Mouse (Mus musculus): ENCODE data around the gene Inf2. TPM values are rescaled to one million over a fixed set of nuclear protein-coding genes. Genes with fewer than 3 reads are reported as not detected.

Inf2 gene
- polyA plus RNA-seq, 1 experiment from 2014 or later: 1.4 TPM

GRCm38 (mm10) chr12:112590566-112591239 is 2.1 kb downstream of the Inf2 start:
- Histone ChIP-seq H3K9ac (ENCODE audit: low read length) (no peak overlapping the region), H3K4me1 (ENCODE audit: control insufficient read depth, insufficient read depth, low read length) (peaks cover 10% of the 10 kb centered on the region), H3K9me3 (ENCODE audit: control insufficient read depth, low read length) (no peaks in the 10 kb centered on the region), H3K27me3 (ENCODE audit: control insufficient read depth, insufficient read depth, low read length) (peaks cover 31% of the 10 kb centered on the region), H3K4me2 (no peak overlapping the region), H3K36me3 (ENCODE audit: control insufficient read depth, insufficient read depth, low read length) (no peaks in the 10 kb centered on the region), H3K4me3 (ENCODE audit: low read depth, low read length) (no peak overlapping the region), H3K27ac (ENCODE audit: low read depth, low read length) (no peak overlapping the region)
- DNase-seq (ENCODE audit: low spot score, missing footprints) (no peak), ATAC-seq (ENCODE audit: low FRiP score) (no peak)
- WGBS: 85% methylated on average over 8 of the region's 8 CpGs

- Histone ChIP-seq H3K4me3 (ENCODE audit: low read depth, low read length) (no peak overlapping the region), H3K36me3 (ENCODE audit: control insufficient read depth, insufficient read depth, low read length) (no peaks in the 10 kb centered on the region), H3K4me2 (no peak overlapping the region), H3K27me3 (ENCODE audit: control insufficient read depth, insufficient read depth, low read length) (peaks cover 31% of the 10 kb centered on the region), H3K27ac (ENCODE audit: low read depth, low read length) (no peak overlapping the region), H3K9ac (ENCODE audit: low read length) (no peak overlapping the region), H3K9me3 (ENCODE audit: control insufficient read depth, low read length) (no peaks in the 10 kb centered on the region), H3K4me1 (ENCODE audit: control insufficient read depth, insufficient read depth, low read length) (peaks cover 10% of the 10 kb centered on the region)
- 88% methylated on average over 5 of the region's 5 CpGs for WGBS
- no peak for ATAC-seq (ENCODE audit: low FRiP score)
- no peak for DNase-seq (ENCODE audit: low spot score, missing footprints)
Measured at GRCm38 (mm10) chr12:112591240-112591639, 2.7 kb downstream of the Inf2 start.

- Histone ChIP-seq H3K27me3 (ENCODE audit: control insufficient read depth, insufficient read depth, low read length) (peaks cover 31% of the 10 kb centered on the region), H3K27ac (ENCODE audit: low read depth, low read length) (no peak overlapping the region), H3K9ac (ENCODE audit: low read length) (no peak overlapping the region), H3K4me3 (ENCODE audit: low read depth, low read length) (no peak overlapping the region), H3K4me1 (ENCODE audit: control insufficient read depth, insufficient read depth, low read length) (peaks cover 10% of the 10 kb centered on the region), H3K9me3 (ENCODE audit: control insufficient read depth, low read length) (no peaks in the 10 kb centered on the region), H3K36me3 (ENCODE audit: control insufficient read depth, insufficient read depth, low read length) (no peaks in the 10 kb centered on the region), H3K4me2 (no peak overlapping the region)
- WGBS: 83% methylated on average over 3 of the region's 3 CpGs
- DNase-seq (ENCODE audit: low spot score, missing footprints) (no peak), ATAC-seq (ENCODE audit: low FRiP score) (no peak)
Measured at GRCm38 (mm10) chr12:112591730-112592129, 3.1 kb downstream of the Inf2 start.

GRCm38 (mm10) chr12:112592985-112593734 is 4.6 kb downstream of the Inf2 start:
- H3K4me2 ChIP-seq: no peak overlapping the region
- H3K9ac ChIP-seq (ENCODE audit: low read length): no peak overlapping the region
- H3K4me1 ChIP-seq (ENCODE audit: control insufficient read depth, insufficient read depth, low read length): peaks cover 6% of the 10 kb centered on the region
- ATAC-seq (ENCODE audit: low FRiP score): no peak
- no peak overlapping the region for H3K27ac ChIP-seq (ENCODE audit: low read depth, low read length)
- H3K27me3 ChIP-seq (ENCODE audit: control insufficient read depth, insufficient read depth, low read length): peaks cover 23% of the 10 kb centered on the region
- WGBS: 75% methylated on average over 21 of the region's 21 CpGs
- no peak overlapping the region for H3K4me3 ChIP-seq (ENCODE audit: low read depth, low read length)
- no peak for DNase-seq (ENCODE audit: low spot score, missing footprints)
- H3K9me3 ChIP-seq (ENCODE audit: control insufficient read depth, low read length): no peaks in the 10 kb centered on the region
- no peaks in the 10 kb centered on the region for H3K36me3 ChIP-seq (ENCODE audit: control insufficient read depth, insufficient read depth, low read length)

GRCm38 (mm10) chr12:112593951-112594915 is 5.6 kb downstream of the Inf2 start:
- no peak for DNase-seq (ENCODE audit: low spot score, missing footprints)
- Histone ChIP-seq H3K4me2 (no peak overlapping the region), H3K27me3 (ENCODE audit: control insufficient read depth, insufficient read depth, low read length) (peaks cover 12% of the 10 kb centered on the region), H3K4me1 (ENCODE audit: control insufficient read depth, insufficient read depth, low read length) (peaks cover under 1% of the 10 kb centered on the region; the same call in 1 of the 2 replicates), H3K27ac (ENCODE audit: low read depth, low read length) (no peak overlapping the region), H3K9me3 (ENCODE audit: control insufficient read depth, low read length) (no peaks in the 10 kb centered on the region), H3K4me3 (ENCODE audit: low read depth, low read length) (no peak overlapping the region), H3K9ac (ENCODE audit: low read length) (no peak overlapping the region), H3K36me3 (ENCODE audit: control insufficient read depth, insufficient read depth, low read length) (no peaks in the 10 kb centered on the region)
- ATAC-seq (ENCODE audit: low FRiP score): no peak
- WGBS: 80% methylated on average over 16 of the region's 16 CpGs

GRCm38 (mm10) chr12:112594989-112595388 is 6.4 kb downstream of the Inf2 start:
- Histone ChIP-seq H3K4me2 (no peak overlapping the region), H3K27me3 (ENCODE audit: control insufficient read depth, insufficient read depth, low read length) (peaks cover 4% of the 10 kb centered on the region; the same call in 1 of the 2 replicates), H3K27ac (ENCODE audit: low read depth, low read length) (no peak overlapping the region), H3K9ac (ENCODE audit: low read length) (no peak overlapping the region), H3K9me3 (ENCODE audit: control insufficient read depth, low read length) (no peaks in the 10 kb centered on the region), H3K36me3 (ENCODE audit: control insufficient read depth, insufficient read depth, low read length) (no peaks in the 10 kb centered on the region), H3K4me3 (ENCODE audit: low read depth, low read length) (no peak overlapping the region), H3K4me1 (ENCODE audit: control insufficient read depth, insufficient read depth, low read length) (no peaks in the 10 kb centered on the region)
- DNase-seq (ENCODE audit: low spot score, missing footprints): no peak
- 61% methylated on average over 4 of the region's 4 CpGs for WGBS
- no peak for ATAC-seq (ENCODE audit: low FRiP score)

GRCm38 (mm10) chr12:112595626-112596025 is 7.0 kb downstream of the Inf2 start:
- no peak for ATAC-seq (ENCODE audit: low FRiP score)

GRCm38 (mm10) chr12:112596454-112596853 is 7.9 kb downstream of the Inf2 start:
- H3K9me3 ChIP-seq (ENCODE audit: control insufficient read depth, low read length): no peaks in the 10 kb centered on the region
- 85% methylated on average over 9 of the region's 9 CpGs for WGBS
- H3K4me1 ChIP-seq (ENCODE audit: control insufficient read depth, insufficient read depth, low read length): no peaks in the 10 kb centered on the region
- no peaks in the 10 kb centered on the region for H3K36me3 ChIP-seq (ENCODE audit: control insufficient read depth, insufficient read depth, low read length)
- H3K9ac ChIP-seq (ENCODE audit: low read length): no peak overlapping the region
- H3K4me2 ChIP-seq: no peak overlapping the region
- no peak for DNase-seq (ENCODE audit: low spot score, missing footprints)
- no peak for ATAC-seq (ENCODE audit: low FRiP score)
- no peak overlapping the region for H3K27ac ChIP-seq (ENCODE audit: low read depth, low read length)
- H3K4me3 ChIP-seq (ENCODE audit: low read depth, low read length): no peak overlapping the region
- H3K27me3 ChIP-seq (ENCODE audit: control insufficient read depth, insufficient read depth, low read length): no peaks in the 10 kb centered on the region

More at GRCm38 (mm10) chr12:112595626-112596025, 7.0 kb downstream of the Inf2 start:
- Histone ChIP-seq H3K36me3 (ENCODE audit: control insufficient read depth, insufficient read depth, low read length) (no peaks in the 10 kb centered on the region), H3K27me3 (ENCODE audit: control insufficient read depth, insufficient read depth, low read length) (no peaks in the 10 kb centered on the region; the same call in 1 of the 2 replicates), H3K4me2 (no peak overlapping the region), H3K4me1 (ENCODE audit: control insufficient read depth, insufficient read depth, low read length) (no peaks in the 10 kb centered on the region), H3K4me3 (ENCODE audit: low read depth, low read length) (no peak overlapping the region), H3K27ac (ENCODE audit: low read depth, low read length) (no peak overlapping the region), H3K9me3 (ENCODE audit: control insufficient read depth, low read length) (no peaks in the 10 kb centered on the region), H3K9ac (ENCODE audit: low read length) (no peak overlapping the region)
- WGBS: 71% methylated on average over 4 of the region's 4 CpGs
- no peak for DNase-seq (ENCODE audit: low spot score, missing footprints)
